Mouse (Mus musculus) lung, postnatal 0 days (tissue): Measurements from ENCODE around the gene Rims1. TPM values are rescaled to one million over a fixed set of nuclear protein-coding genes. Genes with fewer than 3 reads are reported as not detected.

ENCODE experiments used
- ATAC-seq: fragments of 200-750 bp; cut with Nextera tagmentation; 2 replicates; pipeline ENCODE4 v1.8.0; 2017; ENCODE audit warnings: moderate library complexity
- DNase-seq: peaks from one replicate; pipeline ENCODE4 v3.0.0-alpha.2; 2016; ENCODE audit warnings: low spot score
- H3K27ac ChIP-seq: fragments of 300-500 bp; sonication (generic); 2 replicates; pipeline ENCODE4 v1.5.1; 2014; ENCODE audit warnings: antibody characterized with exemption, mild to moderate bottlenecking, low read length, mixed read lengths
- H3K27me3 ChIP-seq: fragments of 300-500 bp; sonication (generic); replicated peaks from 2 replicates; pipeline ENCODE4 v1.6.1; 2014; ENCODE audit warnings: low read length, mixed read lengths; ENCODE audit not compliant: insufficient read depth
- H3K36me3 ChIP-seq: fragments of 300-500 bp; sonication (generic); 2 replicates; pipeline ENCODE4 v1.6.1; 2014; ENCODE audit warnings: low read length, mixed read lengths; ENCODE audit not compliant: insufficient read depth
- H3K4me1 ChIP-seq: fragments of 300-500 bp; sonication (generic); 2 replicates; pipeline ENCODE4 v1.6.1; 2014; ENCODE audit warnings: antibody characterized with exemption, low read depth, low read length, mixed read lengths; ENCODE audit not compliant: insufficient read depth
- H3K4me2 ChIP-seq: fragments of 300-500 bp; sonication (generic); replicated peaks from 2 replicates; pipeline ENCODE4 v1.6.1; 2014; ENCODE audit warnings: low read depth, mild to moderate bottlenecking, low read length, moderate library complexity, mixed read lengths
- H3K4me3 ChIP-seq: fragments of 300-500 bp; sonication (generic); 2 replicates; pipeline ENCODE4 v1.5.1; 2014; ENCODE audit warnings: low read depth, low read length
- H3K9ac ChIP-seq: fragments of 300-500 bp; sonication (generic); replicated peaks from 2 replicates; pipeline ENCODE4 v1.6.1; 2014; ENCODE audit warnings: low read depth, mild to moderate bottlenecking
- H3K9me3 ChIP-seq: fragments of 300-500 bp; sonication (generic); 2 replicates; pipeline ENCODE4 v1.6.1; 2016; ENCODE audit warnings: low read length, mixed read lengths
- CTCF ChIP-seq: IDR thresholded peaks from 2 replicates; pipeline ENCODE4 v1.5.1; 2016; ENCODE audit warnings: antibody characterized with exemption, mild to moderate bottlenecking
- EP300 ChIP-seq: IDR thresholded peaks from 2 replicates; pipeline ENCODE4 v1.6.1; 2016; ENCODE audit warnings: antibody characterized with exemption, mild to moderate bottlenecking, control low read depth
- WGBS: fragments of 180-500 bp; shearing (Covaris S2); extraction: QIAGEN DNeasy Blood & Tissue Kit; methylation state at CpG from one replicate; pipeline ENCODE4 v1.1.7; 2014; 5-methylcytosine and 5-hydroxymethylcytosine counted together
- polyA plus RNA-seq: library from polyadenylated mRNA; unstranded; fragments of >200 nt; fragmentation: Nextera tagmentation; extraction: Ambion mirVana; gene quantifications from 2 replicates; pipeline ENCODE4 v1.2.1, GENCODE M21; 2015

The Rims1 gene
- polyA plus RNA-seq, 1 experiment from 2014 or later, result 0.92 TPM

DNA sequence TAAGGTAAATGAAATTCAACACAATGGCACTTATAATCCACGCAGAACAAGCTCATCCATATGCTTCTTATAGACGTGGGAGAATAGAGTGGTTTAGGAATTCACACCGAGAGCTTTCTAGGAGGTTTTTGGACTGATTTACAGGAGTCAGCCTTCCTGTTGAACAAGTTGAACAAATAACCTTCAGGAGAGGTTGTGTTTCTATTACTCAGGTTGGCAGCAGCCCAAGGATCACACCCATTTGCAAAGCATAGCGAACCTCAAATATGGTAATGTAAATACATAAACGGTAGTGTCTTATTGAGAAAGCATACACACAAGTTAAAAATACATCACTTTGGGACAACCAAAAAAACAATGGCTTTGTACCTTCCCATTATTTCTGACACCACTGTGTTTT is 5.5 kb downstream of the Rims1 start:
- Histone ChIP-seq H3K36me3 (no peaks in the 10 kb centered on the region), H3K9me3 (no peaks in the 10 kb centered on the region), H3K27ac (no peak overlapping the region), H3K9ac (no peak overlapping the region), H3K4me2 (no peak overlapping the region), H3K4me1 (peaks cover 3% of the 10 kb centered on the region; the same call in 1 of the 2 replicates), H3K4me3 (no peak overlapping the region), H3K27me3 (no peaks in the 10 kb centered on the region)
- WGBS, result 32% methylated on average over 5 of the region's 5 CpGs
- ATAC-seq, result no peak
- TF ChIP-seq EP300, result no peak
- no peak for TF ChIP-seq CTCF
- peak; percentile 51 for DNase-seq

DNA sequence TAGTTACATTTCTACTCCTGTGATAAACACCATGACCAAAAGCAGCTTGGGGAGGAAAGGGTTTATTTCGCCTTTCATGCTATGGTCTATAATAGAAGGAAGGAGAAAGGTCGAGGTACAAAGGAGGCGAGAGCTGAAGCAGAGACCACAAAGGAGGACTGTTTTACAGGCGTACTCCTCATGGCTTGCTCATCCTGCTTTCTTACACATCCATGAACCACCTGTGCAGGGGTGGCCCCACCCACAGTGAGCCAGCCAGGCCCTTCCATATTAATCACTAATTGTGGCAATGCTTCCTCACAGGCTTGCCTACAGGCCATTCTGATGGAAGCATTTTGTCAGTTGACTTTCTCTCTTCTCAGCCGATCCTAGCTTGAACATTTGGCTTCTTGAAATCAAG is 8.7 kb downstream of the Rims1 start:
- WGBS, result 67% methylated on average over 5 of the region's 5 CpGs
- H3K27ac ChIP-seq, result no peak overlapping the region
- H3K4me1 ChIP-seq, result no peaks in the 10 kb centered on the region
- no peaks in the 10 kb centered on the region for H3K36me3 ChIP-seq
- no peak for ATAC-seq
- no peak overlapping the region for H3K4me2 ChIP-seq
- TF ChIP-seq EP300, result no peak
- no peak for TF ChIP-seq CTCF
- H3K9ac ChIP-seq, result no peak overlapping the region
- H3K27me3 ChIP-seq, result no peaks in the 10 kb centered on the region
- no peak for DNase-seq
- no peak overlapping the region for H3K4me3 ChIP-seq
- H3K9me3 ChIP-seq, result no peaks in the 10 kb centered on the region

GRCm38 (mm10) chr1:22789391-22789909 is 16.3 kb downstream of the Rims1 start:
- H3K36me3 ChIP-seq, result no peaks in the 10 kb centered on the region
- H3K27me3 ChIP-seq, result no peaks in the 10 kb centered on the region
- no peaks in the 10 kb centered on the region for H3K9me3 ChIP-seq
- 34% methylated on average over 7 of the region's 7 CpGs for WGBS
- no peak overlapping the region for H3K9ac ChIP-seq
- ATAC-seq (no peak), DNase-seq (no peak)
- no peak overlapping the region for H3K27ac ChIP-seq
- H3K4me3 ChIP-seq, result no peak overlapping the region
- no peaks in the 10 kb centered on the region for H3K4me1 ChIP-seq
- TF ChIP-seq CTCF (no peak), EP300 (no peak)
- H3K4me2 ChIP-seq, result no peak overlapping the region

DNA sequence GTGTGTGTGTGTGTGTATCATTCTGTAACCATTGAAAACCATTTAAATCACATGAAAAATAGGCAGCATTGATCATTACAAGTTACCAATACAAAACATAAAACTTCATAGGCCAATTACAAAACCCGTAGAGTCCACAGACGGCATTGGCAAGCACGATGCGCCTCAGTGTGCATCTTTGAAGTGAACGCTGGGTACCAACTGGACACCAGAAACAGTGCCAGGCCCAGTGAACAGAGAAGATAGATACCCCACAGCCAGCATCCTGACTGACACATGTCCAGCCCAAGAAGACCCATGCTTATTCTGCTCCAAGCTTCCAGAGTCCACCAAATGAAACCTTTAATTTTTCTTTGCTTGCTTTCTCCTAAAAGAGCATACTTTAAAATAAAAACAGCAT is 18.2 kb downstream of the Rims1 start:
- H3K9ac ChIP-seq, result no peak overlapping the region
- H3K9me3 ChIP-seq, result no peaks in the 10 kb centered on the region
- DNase-seq, result no peak
- no peaks in the 10 kb centered on the region for H3K4me1 ChIP-seq
- H3K4me2 ChIP-seq, result no peak overlapping the region
- H3K4me3 ChIP-seq, result no peak overlapping the region
- H3K36me3 ChIP-seq, result no peaks in the 10 kb centered on the region
- TF ChIP-seq CTCF (no peak), EP300 (no peak)
- WGBS, result 91% methylated on average over 5 of the region's 5 CpGs
- ATAC-seq, result no peak
- no peaks in the 10 kb centered on the region for H3K27me3 ChIP-seq
- no peak overlapping the region for H3K27ac ChIP-seq

- Histone ChIP-seq H3K27ac (no peak overlapping the region), H3K4me1 (no peaks in the 10 kb centered on the region), H3K4me3 (no peak overlapping the region), H3K9me3 (no peaks in the 10 kb centered on the region), H3K27me3 (no peaks in the 10 kb centered on the region), H3K4me2 (no peak overlapping the region), H3K36me3 (no peaks in the 10 kb centered on the region), H3K9ac (no peak overlapping the region)
- no peak for TF ChIP-seq EP300
- no peak for TF ChIP-seq CTCF
- ATAC-seq (no peak), DNase-seq (no peak)
- 66% methylated on average over 7 of the region's 7 CpGs for WGBS
These were observed 35.1 kb downstream of the Rims1 start for GRCm38 (mm10) chr1:22770530-22771254.

- no peaks in the 10 kb centered on the region for H3K36me3 ChIP-seq
- no peak overlapping the region for H3K4me3 ChIP-seq
- WGBS, result 54% methylated on average over 4 of the region's 4 CpGs
- H3K27me3 ChIP-seq, result no peaks in the 10 kb centered on the region
- DNase-seq (peak; percentile 13), ATAC-seq (peak; percentile 26; the same call in 1 of the 2 replicates)
- no peak overlapping the region for H3K27ac ChIP-seq
- H3K4me1 ChIP-seq, result no peaks in the 10 kb centered on the region
- no peak for TF ChIP-seq EP300
- TF ChIP-seq CTCF, result no peak
- no peak overlapping the region for H3K9ac ChIP-seq
- H3K4me2 ChIP-seq, result no peak overlapping the region
- no peaks in the 10 kb centered on the region for H3K9me3 ChIP-seq
These were observed 42.4 kb downstream of the Rims1 start for GRCm38 (mm10) chr1:22763376-22763775.
